Mouse (Mus musculus) bone marrow, adult 2 months (tissue): ENCODE measurements around the gene Cadm3.

ENCODE experiments used
- CTCF ChIP-seq: fragments of 200-500 bp; IDR thresholded peaks from 2 replicates; pipeline ENCODE4 v1.5.1; 2011; ENCODE audit warnings: low read length, control low read depth; ENCODE audit not compliant: control insufficient read depth, insufficient read depth
- POLR2A ChIP-seq: fragments of 200-500 bp; IDR thresholded peaks from 2 replicates; pipeline ENCODE4 v1.6.1; 2011; ENCODE audit warnings: low read depth, mild to moderate bottlenecking, control low read depth, low read length, borderline replicate concordance; ENCODE audit not compliant: control insufficient read depth

GRCm38 (mm10) chr1:173363436-173363835 is 4.1 kb downstream of the Cadm3 start:
- no peak for TF ChIP-seq POLR2A
- no peak for TF ChIP-seq CTCF
